Mouse (Mus musculus) ES-Bruce4 (cell line): Measurements from ENCODE around the gene Pfkl. TPM values are rescaled to one million over a fixed set of nuclear protein-coding genes. Genes with fewer than 3 reads are reported as not detected.
"Not testable (repeated sequence)": the region's sequence is repeated elsewhere in the genome, so short reads cannot be mapped to it uniquely, and the experiment has no call there.

Experiments used
- H3K27ac ChIP-seq: 2 replicates; pipeline ENCODE4 v1.5.1; 2012; ENCODE audit warnings: low read length, inconsistent platforms; ENCODE audit not compliant: insufficient read depth
- H3K27me3 ChIP-seq: 2 replicates; pipeline ENCODE4 v1.6.1; 2012; ENCODE audit warnings: mild to moderate bottlenecking, low read length, inconsistent platforms; ENCODE audit not compliant: control insufficient read depth, poor library complexity, insufficient read depth, severe bottlenecking
- H3K36me3 ChIP-seq: 2 replicates; pipeline ENCODE4 v1.6.1; 2012; ENCODE audit warnings: inconsistent platforms, mild to moderate bottlenecking, low read length, moderate library complexity; ENCODE audit not compliant: control insufficient read depth, poor library complexity, insufficient read depth, severe bottlenecking
- H3K4me1 ChIP-seq: one replicate; pipeline ENCODE4 v1.8.1; 2011; ENCODE audit warnings: low read length; ENCODE audit not compliant: control insufficient read depth, insufficient read depth
- H3K4me3 ChIP-seq: 2 replicates; pipeline ENCODE4 v1.5.1; 2011; ENCODE audit warnings: low read depth, mild to moderate bottlenecking, low read length
- H3K9ac ChIP-seq: 2 replicates; pipeline ENCODE4 v1.6.1; 2012; ENCODE audit warnings: low read depth, mild to moderate bottlenecking, inconsistent platforms; ENCODE audit not compliant: poor library complexity, severe bottlenecking
- H3K9me3 ChIP-seq: replicated peaks from 2 replicates; pipeline ENCODE4 v1.6.1; 2012; ENCODE audit warnings: mild to moderate bottlenecking, low read length, inconsistent platforms; ENCODE audit not compliant: control insufficient read depth, poor library complexity, insufficient read depth, severe bottlenecking
- CTCF ChIP-seq: IDR thresholded peaks from one replicate; pipeline ENCODE4 v1.8.1; 2011; ENCODE audit warnings: low read depth, low read length
- EP300 ChIP-seq: IDR thresholded peaks from 2 replicates; pipeline ENCODE4 v1.6.1; 2011; ENCODE audit warnings: low read depth, low read length; ENCODE audit not compliant: insufficient read depth
- POLR2A ChIP-seq: IDR thresholded peaks from one replicate; pipeline ENCODE4 v1.8.1; 2011; ENCODE audit warnings: low read length; ENCODE audit not compliant: insufficient read depth
- polyA plus RNA-seq: library from polyadenylated mRNA; stranded (reverse); fragments of >200 nt; gene quantifications from 2 replicates; pipeline ENCODE4 v1.2.4, GENCODE M21; 2011; ENCODE audit warnings: low read depth; ENCODE audit not compliant: missing spikeins, insufficient read depth, insufficient read length

The Pfkl gene
- polyA plus RNA-seq, 1 experiment: 100 TPM

DNA sequence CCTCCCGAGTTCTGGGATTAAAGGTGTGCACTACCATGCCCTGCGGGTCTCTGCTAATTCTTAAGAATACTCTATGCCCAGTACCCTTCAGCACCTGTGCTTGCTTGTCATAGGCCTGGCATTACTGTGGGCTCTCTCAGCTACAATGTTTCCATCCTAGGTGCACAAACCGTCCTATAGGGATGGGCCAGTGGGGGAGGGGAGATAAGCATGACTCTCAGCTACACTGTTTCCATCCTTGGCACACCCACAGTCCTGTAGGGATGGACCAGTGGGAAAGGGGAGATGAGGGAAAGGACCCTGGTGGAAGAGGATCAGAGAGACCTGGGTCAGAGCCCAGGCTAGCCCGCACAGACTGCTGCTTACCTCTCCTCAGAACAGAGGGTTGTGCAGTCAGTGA lies 27.3 kb upstream of the Pfkl start:
- no peak overlapping the region for H3K27ac ChIP-seq
- H3K4me3 ChIP-seq: peak overlapping the region; percentile 60
- H3K9ac ChIP-seq: no peak overlapping the region
- no peaks in the 10 kb centered on the region for H3K36me3 ChIP-seq
- no peaks in the 10 kb centered on the region for H3K27me3 ChIP-seq
- no peaks in the 10 kb centered on the region for H3K9me3 ChIP-seq
- peaks cover 2% of the 10 kb centered on the region for H3K4me1 ChIP-seq
- TF ChIP-seq EP300 (0 out of 2 replicates have a peak, but pooled peaks have one; percentile 32), CTCF (no peak)

DNA sequence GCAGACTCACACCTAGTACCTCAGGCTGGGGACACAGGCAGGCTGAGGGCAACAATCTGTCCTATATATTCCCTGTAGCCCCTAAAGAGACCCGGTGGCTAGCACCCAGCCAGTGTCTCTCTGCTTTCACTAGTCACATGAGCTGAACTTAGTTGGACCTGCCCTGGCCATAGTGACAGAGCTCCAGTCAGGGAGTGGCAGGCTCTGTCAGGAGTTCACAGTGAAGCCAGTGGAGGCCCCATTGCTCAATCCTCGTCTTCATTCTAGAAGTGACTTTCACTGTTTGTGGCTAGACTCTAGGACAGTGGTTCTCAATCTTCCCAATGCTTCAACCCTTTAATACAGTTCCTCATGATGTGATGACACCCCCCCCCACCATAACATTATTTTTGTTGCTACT lies 22.1 kb upstream of the Pfkl start:
- no peaks in the 10 kb centered on the region for H3K27me3 ChIP-seq
- H3K9me3 ChIP-seq: no peaks in the 10 kb centered on the region
- TF ChIP-seq POLR2A: no peak
- no peak for TF ChIP-seq CTCF
- TF ChIP-seq EP300: no peak
- H3K27ac ChIP-seq: no peak overlapping the region
- H3K4me3 ChIP-seq: no peak overlapping the region
- no peaks in the 10 kb centered on the region for H3K36me3 ChIP-seq
- H3K9ac ChIP-seq: no peak overlapping the region
- H3K4me1 ChIP-seq: no peaks in the 10 kb centered on the region

DNA sequence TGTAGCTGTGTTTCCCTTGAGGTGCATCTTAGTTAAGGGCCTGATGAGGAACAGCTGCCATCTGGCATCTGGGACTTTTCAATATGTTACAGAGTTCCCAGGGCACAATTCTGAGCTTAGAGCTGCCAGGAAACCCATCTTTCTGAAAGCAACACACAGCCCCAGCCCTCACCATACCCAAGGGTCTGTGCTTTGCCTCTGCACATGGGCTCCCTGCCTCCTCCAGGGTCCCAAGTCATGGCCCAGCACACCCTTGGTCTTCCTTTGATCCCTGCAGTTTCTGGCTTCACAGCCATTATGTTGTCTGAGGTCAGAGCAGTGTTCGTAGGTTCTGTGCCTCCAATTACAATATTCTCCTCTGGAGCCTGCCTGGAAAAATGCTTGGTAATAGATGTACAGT lies 19.2 kb upstream of the Pfkl start:
- Histone ChIP-seq H3K27me3 (no peaks in the 10 kb centered on the region), H3K4me1 (no peaks in the 10 kb centered on the region), H3K9me3 (0 out of 2 replicates have a peak, but pooled peaks cover 6% of the 10 kb centered on the region), H3K4me3 (no peak overlapping the region), H3K27ac (no peak overlapping the region), H3K9ac (no peak overlapping the region), H3K36me3 (no peaks in the 10 kb centered on the region)
- TF ChIP-seq EP300: no peak
- TF ChIP-seq POLR2A: no peak
- no peak for TF ChIP-seq CTCF

DNA sequence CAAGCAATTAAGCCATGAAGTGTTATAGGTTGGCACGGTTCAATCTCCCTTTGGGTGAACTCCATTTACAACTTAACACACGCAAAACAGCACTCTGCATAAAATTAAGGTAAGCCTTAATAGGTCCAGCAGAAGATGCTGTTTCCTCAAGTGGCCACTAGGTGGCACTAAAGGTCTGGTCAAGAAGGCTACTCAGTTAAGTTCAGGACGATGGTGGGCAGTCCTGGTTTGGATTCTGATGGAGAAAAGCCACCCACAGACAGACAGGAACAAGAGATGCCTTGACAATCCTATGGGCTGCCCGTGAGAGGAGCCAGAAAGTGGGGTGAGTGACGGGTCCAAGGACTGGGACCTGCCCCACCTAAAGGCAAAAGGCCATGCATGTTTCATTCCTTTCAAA lies 18.2 kb upstream of the Pfkl start:
- Histone ChIP-seq H3K27ac (no peak overlapping the region), H3K36me3 (no peaks in the 10 kb centered on the region), H3K9me3 (0 out of 2 replicates have a peak, but pooled peaks cover 6% of the 10 kb centered on the region), H3K4me1 (no peaks in the 10 kb centered on the region), H3K4me3 (no peak overlapping the region), H3K27me3 (no peaks in the 10 kb centered on the region), H3K9ac (no peak overlapping the region)
- TF ChIP-seq POLR2A (no peak), CTCF (peak; percentile 21)

DNA sequence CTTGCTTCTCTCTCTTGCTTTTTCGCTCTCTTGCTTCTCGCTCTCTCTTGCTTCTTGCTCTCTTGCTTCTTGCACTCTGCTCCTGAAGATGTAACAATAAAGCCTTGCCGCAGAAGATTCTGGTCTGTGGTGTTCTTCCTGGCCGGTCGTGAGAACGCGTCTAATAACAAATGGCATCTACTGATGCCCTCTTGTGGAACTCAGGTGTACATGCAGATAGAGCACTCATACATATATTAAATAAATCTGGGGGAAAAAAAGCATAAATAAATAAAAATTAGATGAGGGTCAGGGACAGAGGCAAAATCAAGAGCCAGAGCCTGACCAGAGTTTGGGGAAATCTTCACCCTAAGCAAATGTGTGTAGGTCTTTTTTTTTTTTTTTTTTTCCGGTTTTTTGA lies 15.6 kb upstream of the Pfkl start:
- not testable (repeated sequence) for H3K4me3 ChIP-seq, H3K9ac ChIP-seq, H3K36me3 ChIP-seq, H3K9me3 ChIP-seq, H3K27me3 ChIP-seq, H3K4me1 ChIP-seq, H3K27ac ChIP-seq

DNA sequence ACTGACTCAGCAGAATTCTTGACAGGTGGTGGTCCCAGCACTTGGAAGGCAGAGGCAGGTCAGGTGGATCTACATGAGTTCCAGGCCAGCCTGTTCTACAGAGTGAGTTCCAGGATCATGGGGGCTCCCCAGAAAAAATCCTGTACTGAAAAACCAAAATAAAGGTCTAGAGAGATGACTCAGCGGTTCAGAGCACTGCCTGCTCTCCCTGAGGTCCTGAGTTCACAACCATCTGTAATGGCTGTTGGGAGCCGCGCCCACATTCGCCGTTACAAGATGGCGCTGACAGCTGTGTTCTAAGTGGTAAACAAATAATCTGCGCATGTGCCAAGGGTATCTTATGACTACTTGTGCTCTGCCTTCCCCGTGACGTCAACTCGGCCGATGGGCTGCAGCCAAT lies 10.1 kb upstream of the Pfkl start:
- not testable (repeated sequence) for H3K4me3 ChIP-seq, H3K9me3 ChIP-seq, H3K36me3 ChIP-seq, H3K27ac ChIP-seq, H3K27me3 ChIP-seq, H3K4me1 ChIP-seq, H3K9ac ChIP-seq

DNA sequence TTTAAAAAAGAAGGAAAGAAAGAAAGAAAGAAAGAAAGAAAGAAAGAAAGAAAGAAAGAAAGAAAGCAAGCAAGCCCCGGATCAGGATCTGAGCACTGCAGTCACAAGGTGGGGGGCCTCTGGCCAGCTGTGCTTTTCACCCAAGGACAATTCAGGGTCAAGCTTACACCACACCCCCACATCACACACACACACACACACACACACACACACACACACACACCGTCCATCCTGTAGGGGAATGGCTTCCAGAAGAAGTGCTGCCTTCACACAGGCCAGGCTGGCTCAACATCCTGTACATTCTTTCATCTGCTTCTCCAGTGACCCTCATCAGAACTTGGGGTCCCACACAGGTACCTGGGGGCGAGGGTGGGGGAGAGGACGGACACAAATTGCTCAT lies 9.4 kb upstream of the Pfkl start:
- Histone ChIP-seq H3K9me3 (peaks cover 6% of the 10 kb centered on the region), H3K9ac (no peak overlapping the region), H3K27ac (no peak overlapping the region), H3K36me3 (no peaks in the 10 kb centered on the region), H3K4me3 (no peak overlapping the region), H3K27me3 (no peaks in the 10 kb centered on the region), H3K4me1 (no peaks in the 10 kb centered on the region)
- TF ChIP-seq EP300: no peak
